Mouse (Mus musculus) megakaryocyte, embryonic 14.5 days (primary cell): ENCODE data around the gene Tmem88b.

ENCODE experiments used
- FLI1 ChIP-seq: IDR thresholded peaks from 2 replicates; pipeline ENCODE4 v1.6.1; 2012; ENCODE audit warnings: low read length, inconsistent platforms, mixed read lengths
- GATA1 ChIP-seq: IDR thresholded peaks from 3 replicates; pipeline ENCODE4 v1.6.1; 2012; ENCODE audit warnings: mixed read lengths, low read length, inconsistent platforms, borderline replicate concordance

DNA sequence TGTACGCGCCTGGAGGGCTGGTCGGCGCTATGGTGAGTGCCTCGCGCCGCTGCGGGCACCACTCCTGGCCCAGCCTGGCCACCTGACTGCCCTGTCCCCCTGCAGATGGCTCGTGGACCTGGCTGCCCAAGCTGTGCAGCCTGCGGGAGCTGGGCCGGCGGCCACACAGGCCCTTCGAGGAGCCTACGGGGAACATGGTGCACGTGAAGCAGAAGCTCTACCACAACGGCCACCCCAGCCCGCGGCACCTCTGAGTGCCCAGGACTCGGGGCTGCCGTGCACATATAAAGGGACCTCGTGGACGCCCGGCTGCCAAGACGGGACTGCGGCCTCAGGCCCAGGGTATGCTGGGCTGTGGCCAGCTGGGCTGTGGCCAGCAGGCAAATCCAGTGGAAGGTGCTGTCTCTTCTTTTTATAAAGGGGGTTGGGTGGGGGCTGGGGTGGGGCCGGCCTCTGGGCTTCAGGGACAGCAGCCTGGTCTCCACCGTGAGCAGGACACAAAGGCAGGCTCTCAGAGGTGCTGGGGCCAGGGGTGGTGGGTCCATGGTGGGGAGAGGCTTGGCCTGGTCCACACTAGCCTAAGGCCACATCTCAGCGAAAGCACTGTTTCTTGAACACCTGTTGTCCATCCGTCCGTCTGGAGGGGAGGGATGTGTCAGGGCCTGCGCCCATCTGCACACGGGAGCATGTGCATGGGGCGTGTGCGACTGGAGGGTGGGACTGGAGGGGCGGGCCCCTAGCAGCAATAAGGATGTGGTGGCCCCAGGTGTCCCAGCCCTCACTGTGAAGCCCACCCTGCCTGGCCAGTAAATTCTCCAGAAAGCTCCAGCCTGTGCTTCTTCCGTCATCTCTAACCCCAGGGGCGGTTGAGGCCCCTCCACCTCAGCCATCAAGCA, 45.7 kb downstream of the Tmem88b start:
- TF ChIP-seq GATA1 (no peak), FLI1 (no peak)
